Mouse (Mus musculus) frontal cortex, adult 2 months (tissue): ENCODE results near the gene Ankrd35. TPM values are rescaled to one million over a fixed set of nuclear protein-coding genes. Genes with fewer than 3 reads are reported as not detected.
"Not testable (repeated sequence)": the region's sequence is repeated elsewhere in the genome, so short reads cannot be mapped to it uniquely, and the experiment has no call there.

ENCODE experiments used
- DNase-seq, 2 experiments: peaks; one replicate each; pipeline ENCODE4 v3.0.0; 2022; ENCODE audit warnings: low spot score in 1 of 2; ENCODE audit errors: extremely low spot score in 1 of 2
- polyA plus RNA-seq: library from polyadenylated mRNA; depleted of rRNA; stranded (reverse); fragments of >200 nt; gene quantifications from 2 replicates; pipeline ENCODE4 v1.2.3, GENCODE M21; 2012; rRNA removed

Ankrd35 gene
- 5.9 and 9.8 TPM in 2 replicates for polyA plus RNA-seq

DNA sequence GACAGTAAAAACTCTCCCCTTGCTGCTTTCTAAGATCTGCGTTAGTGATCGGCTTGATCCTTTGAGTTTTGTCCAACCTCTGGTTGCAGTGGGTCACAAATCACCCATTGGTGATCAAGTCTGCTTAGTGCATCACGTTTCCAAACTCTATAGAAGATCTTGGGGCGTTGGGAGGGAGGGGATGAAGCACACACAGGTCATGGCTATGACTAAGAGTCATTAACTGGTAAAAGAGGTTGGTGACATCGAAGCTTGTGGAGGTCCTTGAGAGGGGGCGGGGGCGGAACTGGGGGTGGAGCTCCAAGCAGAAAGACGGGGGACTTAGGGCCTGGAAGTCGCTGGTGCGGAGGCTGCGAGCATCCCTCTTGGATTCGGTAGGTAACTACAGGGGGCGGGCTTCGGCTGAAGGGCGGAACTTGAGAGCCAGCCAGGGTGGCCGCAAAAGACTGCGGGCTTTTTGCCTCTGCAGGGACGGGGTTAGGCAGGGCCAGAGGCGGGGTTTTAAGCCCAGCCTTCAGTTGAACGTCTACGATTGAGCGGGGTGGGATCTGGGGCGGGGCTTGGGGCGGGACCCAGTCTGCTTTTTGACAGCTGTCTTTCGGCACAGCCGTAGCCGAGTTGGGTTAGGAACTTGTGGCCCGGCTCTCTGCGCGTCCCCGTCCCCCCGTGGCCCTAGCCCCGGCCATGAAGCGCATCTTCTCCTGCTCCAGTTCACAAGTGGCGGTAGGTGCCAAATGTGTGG is at the start of gene Ankrd35:
Gene Ankrd35, plus strand, starts transcription at position 405 of the 742 bp plus-strand sequence.
- peak; percentile 52 to 74 for DNase-seq

DNA sequence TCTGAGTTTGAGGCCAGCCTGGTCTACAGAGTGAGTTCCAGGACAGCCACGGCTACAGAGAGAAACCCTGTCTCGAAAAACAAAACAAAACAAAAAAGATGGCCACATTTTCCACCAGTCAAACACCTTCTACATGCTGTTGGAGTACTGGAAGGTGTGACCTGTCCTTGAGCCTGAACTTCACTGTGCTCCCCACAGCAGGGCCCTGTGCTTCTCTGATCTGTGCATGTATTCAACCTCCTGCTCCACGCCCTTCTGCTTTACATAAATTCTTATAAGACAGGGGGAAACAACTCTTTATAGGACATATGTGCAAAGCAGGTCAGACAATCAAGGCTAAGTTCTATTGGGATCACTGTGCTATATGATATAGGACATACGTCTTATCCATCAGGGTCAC is 46.7 kb upstream of the Ankrd35 start:
- DNase-seq = no peak

DNA sequence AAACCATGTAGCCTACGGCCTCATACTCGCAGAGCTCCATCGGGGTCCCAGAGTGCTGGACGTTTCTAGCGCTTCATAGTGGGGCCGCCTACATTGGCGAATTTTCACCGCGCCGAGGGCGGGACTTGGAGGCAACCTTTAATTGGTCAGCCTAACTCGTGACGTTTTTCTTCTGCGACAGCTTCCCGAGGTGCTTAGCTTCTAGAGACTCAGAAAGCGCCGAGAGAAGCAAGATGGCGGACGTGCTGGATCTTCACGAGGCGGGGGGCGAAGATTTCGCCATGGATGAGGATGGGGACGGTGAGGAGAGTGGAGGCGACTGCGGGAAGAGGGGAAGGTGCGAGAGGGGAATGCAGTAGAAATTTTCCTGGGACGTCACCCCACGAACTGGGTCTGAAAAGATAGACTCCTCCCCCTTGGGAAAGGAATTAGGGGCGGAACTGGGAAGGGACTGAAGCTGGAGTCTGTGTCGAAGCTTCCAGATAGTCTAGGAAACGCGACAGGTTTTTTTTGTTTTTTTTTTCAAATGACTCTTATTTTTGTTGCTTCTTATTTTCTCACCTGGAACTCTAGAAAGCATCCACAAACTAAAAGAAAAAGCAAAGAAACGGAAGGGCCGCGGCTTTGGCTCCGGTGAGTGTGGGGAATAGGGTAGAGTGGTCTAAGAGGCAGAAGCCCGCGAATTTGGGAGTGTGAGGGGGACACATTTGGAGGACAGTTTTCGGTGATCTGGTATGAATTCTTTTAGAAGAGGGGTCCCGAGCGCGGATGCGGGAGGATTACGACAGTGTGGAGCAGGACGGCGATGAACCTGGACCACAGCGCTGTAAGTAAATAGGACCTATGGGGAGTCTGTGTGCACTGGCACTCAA is 40.0 kb upstream of the Ankrd35 start, which contains the start of gene Rbm8a:
Gene Rbm8a, plus strand, starts transcription at position 205 of the 872 bp plus-strand sequence.
- DNase-seq = peak; percentile 96 to 99

GRCm38 (mm10) chr3:96632058-96632457 is 37.9 kb upstream of the Ankrd35 start:
- DNase-seq = no peak

DNA sequence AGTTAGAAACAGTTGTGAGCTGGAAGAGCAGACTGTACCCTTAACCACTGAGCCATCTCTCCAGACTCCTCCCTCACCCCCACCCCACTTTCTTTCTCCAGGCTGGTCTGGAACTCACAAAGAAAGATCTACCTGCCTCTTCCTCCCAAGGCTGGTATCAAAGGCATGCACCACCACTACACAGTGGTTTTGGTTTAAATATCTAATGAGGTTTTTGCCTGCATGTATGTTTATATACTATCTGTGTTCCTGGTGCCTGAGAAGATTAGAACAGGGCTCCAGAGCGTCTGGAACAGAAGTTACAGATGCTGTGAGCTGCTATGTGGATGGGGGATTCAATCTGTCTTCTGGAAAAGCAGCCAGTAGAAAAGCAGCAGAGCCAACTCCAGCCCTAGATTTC is 35.9 kb upstream of the Ankrd35 start:
- no peak for DNase-seq

GRCm38 (mm10) chr3:96634928-96635879 is 34.7 kb upstream of the Ankrd35 start, which contains the start of the genes Pex11b and Gm42957:
Pex11b (plus strand) TSS chr3:96635376.
Gm42957 (plus strand) TSS chr3:96635474.
- peak; percentile 75 to 91 for DNase-seq

DNA sequence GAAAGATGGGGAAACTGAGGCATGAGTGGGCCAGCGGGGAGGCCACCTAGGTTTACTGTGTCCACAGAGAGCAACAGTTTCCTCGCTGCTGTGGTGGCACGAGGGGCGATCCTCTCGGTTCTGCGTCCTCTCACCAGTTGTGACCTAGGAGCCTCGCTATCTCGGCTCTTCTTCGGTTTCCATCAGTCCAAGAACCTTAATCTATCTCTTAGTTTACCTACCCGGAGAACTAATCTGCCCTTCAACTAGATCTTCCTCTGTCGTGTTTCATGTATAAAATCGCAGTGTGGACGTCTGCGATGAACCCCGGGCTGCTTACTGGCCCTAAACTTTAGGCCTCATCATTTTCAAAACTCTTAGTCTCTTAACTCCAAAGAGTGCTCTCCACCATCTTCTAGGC is 34.0 kb upstream of the Ankrd35 start:
- DNase-seq = no peak

GRCm38 (mm10) chr3:96636448-96636847 is 33.5 kb upstream of the Ankrd35 start:
- DNase-seq = no peak

- DNase-seq = peak in 1 of 2 experiments; percentile 78
These were observed 30.7 kb upstream of the Ankrd35 start for GRCm38 (mm10) chr3:96639219-96639618.

DNA sequence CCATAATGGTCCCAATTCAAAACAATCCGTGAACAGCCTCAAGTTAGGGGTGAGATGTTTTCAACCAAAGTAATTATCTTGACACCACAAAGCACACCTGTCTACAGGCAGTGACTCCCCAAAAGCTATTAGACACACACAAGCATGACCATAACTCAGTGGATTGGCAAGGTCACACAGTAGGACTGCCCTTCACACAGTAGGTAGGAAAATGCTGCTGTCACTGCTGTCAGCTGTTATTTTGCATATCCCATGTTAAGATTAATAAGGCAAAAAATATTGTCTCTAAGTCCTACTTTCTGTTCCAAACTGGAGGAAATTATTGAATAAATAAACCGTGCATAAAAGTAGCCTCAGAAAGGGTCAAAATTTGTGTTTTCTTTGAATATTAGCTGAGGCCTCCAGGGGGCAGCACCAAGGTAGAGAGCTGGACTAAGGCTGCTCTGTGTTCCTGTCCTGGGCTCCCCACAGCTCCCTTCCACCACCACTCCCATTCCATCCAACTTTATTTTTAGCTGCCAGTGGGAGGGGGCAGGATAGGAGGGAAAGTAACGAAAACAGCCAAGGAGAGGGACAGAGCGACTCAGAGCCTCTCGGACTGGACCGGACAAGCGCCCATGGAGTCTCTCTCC is 24.8 kb upstream of the Ankrd35 start, which contains the start of gene Itga10:
Gene Itga10, plus strand, starts transcription at position 567 of the 632 bp plus-strand sequence.
- DNase-seq = peak in 1 of 2 experiments; percentile 41

DNA sequence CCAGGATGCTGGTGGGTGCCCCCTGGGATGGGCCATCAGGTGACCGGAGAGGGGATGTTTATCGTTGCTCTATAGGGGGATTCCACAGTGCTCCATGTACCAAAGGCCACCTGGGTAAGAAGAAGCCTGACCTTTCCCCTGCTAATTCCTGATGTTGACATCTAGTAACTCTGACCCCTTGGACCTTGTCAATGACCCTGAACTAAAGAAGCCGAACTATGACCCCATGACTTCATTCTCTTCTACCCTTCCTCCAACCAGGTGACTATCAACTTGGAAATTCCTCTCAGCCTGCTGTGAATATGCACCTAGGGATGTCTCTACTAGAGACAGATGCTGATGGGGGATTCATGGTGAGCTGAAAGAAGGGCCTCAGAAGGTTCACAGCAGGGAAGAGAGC is 22.6 kb upstream of the Ankrd35 start:
- DNase-seq = no peak

DNA sequence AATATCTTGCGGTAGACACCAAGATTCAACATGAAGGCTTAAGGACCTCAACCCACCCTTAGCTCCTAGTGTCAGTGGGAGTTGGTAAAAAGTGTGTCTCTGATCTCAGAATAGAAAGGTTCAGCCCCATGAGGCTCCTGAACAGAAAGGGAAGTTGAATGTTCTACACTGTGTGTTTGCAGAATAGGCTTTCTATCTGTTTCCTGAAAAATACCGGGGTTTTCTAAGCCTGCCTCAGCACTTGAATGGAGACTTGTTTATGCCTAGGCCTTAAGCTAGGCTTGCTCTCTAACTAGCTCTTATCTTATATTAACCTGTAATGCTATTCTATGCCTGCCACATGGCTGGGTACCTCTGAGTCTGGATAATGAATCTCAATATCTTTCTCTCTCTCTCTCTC is 9.0 kb upstream of the Ankrd35 start:
- DNase-seq = no peak

DNA sequence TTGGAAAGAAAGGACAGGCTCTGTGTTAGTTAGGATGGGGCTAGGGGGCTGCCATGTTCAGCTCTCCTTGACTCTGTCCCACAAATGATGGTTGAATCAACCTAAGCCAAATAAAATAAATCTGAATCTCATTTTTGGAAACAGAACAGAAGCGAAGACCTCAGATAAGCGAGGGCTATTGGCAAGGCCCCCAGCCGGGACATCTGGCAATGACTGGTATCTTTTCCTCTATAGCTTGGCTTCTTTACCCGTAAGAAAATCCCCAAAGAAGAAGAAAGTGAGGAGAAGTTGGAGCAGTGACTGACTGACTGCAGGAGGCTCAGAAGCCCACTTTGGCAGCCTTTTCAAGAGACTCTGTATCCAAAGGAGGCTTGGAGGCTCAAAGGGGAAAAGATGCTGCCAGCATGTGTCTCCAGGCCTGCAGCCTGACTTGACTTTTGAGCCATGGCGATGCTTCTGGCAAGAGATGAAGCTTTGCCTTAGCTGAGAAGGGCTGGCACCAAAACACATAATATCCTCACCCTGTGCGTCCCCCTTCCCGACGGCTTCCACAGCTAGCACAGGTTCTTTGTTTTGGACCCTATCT is 7.1 kb upstream of the Ankrd35 start:
- no peak for DNase-seq

- DNase-seq = peak; percentile 81 to 96
These were observed 6.3 kb upstream of the Ankrd35 start for GRCm38 (mm10) chr3:96663432-96664239.

- not testable (repeated sequence) for DNase-seq
These were observed 4.1 kb upstream of the Ankrd35 start for GRCm38 (mm10) chr3:96665732-96666363.

DNA sequence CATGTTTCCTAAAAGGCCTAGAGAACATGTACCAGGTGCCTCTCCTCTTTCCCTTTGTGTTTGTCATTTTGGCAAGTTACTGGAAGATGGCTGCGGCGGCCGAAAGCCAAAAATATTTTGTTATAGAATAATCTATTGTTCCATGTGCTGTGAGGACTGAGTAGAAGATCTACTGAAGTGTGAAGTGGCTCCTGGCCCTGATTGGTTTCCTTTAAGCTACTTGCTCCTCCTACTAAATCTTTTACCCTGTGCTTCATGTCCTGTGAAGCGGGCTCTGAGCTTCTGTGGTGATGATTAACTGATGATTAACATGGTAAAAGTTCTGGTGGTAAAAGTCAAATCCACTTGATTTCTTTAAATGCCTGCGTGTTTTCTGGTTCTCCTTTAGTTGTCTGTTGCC is 3.0 kb upstream of the Ankrd35 start:
- DNase-seq = no peak

- DNase-seq = no peak
These were observed 2.6 kb upstream of the Ankrd35 start for GRCm38 (mm10) chr3:96667316-96667715.
